In genomic region chr11:5954965-5955504, GRCm38 (mm10) we compare ENCODE assay signal across 9 mouse cellular contexts. TPM values are rescaled to one million over a fixed set of nuclear protein-coding genes. Genes with fewer than 3 reads are reported as not detected.
A peak's percentile ranks its signal among the peaks of the same experiment; 100 is the strongest.
DNase-seq lines count a peak whose midpoint lies in the region; ATAC-seq and TF ChIP-seq lines count a peak whose summit lies in the region.
"Had no signal": no experiment of that assay in that cellular context is flagged by ENCODE, and none has a peak within 500 bp of the region (broad histone marks: within the 10 kb centered on the region; RNA-seq: fewer than 3 reads in every experiment).

No protein-coding gene starts in this region.

- H3K4me1 ChIP-seq in embryonic facial prominence, embryonic 12.5 days: peaks cover 15% of the 10 kb centered on the region
- H3K4me1 ChIP-seq in hindbrain, embryonic 11.5 days (replicated peaks; ENCODE audit: control insufficient read depth, insufficient read depth, low read length): no peaks in the 10 kb centered on the region
- H3K4me1 ChIP-seq in liver, embryonic 12.5 days: peaks cover 27% of the 10 kb centered on the region
- no peaks in the 10 kb centered on the region for H3K4me1 ChIP-seq in midbrain, postnatal 0 days (ENCODE audit: insufficient read depth, low read length)

- 6% methylated on average over 7 of the region's 7 CpGs for WGBS in embryonic facial prominence, embryonic 12.5 days
- WGBS in hindbrain, embryonic 11.5 days: 12% methylated on average over 7 of the region's 7 CpGs
- 4% methylated on average over 7 of the region's 7 CpGs for WGBS in liver, embryonic 12.5 days (ENCODE audit: insufficient replicate concordance)
- WGBS in midbrain, postnatal 0 days: 5% methylated on average over 7 of the region's 7 CpGs

- ATAC-seq in cerebellum, adult (ENCODE audit: insufficient number of reproducible peaks, low FRiP score, low TSS enrichment): peak; percentile 51; the same call in 1 of the 2 replicates
- 0 out of 2 replicates have a peak, but pooled peaks have one; percentile 30 for ATAC-seq in embryonic facial prominence, embryonic 12.5 days (ENCODE audit: insufficient number of reproducible peaks, insufficient read depth, low FRiP score, low TSS enrichment)
- ATAC-seq in hindbrain, embryonic 11.5 days (ENCODE audit: low FRiP score): peak; percentile 79
- ATAC-seq in liver, embryonic 12.5 days: peak; percentile 54
- peak; percentile 88 for ATAC-seq in midbrain, postnatal 0 days (ENCODE audit: low FRiP score)

- no peaks in the 10 kb centered on the region for H3K27me3 ChIP-seq in embryonic facial prominence, embryonic 12.5 days
- no peaks in the 10 kb centered on the region for H3K27me3 ChIP-seq in hindbrain, embryonic 11.5 days (ENCODE audit: control insufficient read depth, insufficient read depth, low read length)
- H3K27me3 ChIP-seq in liver, embryonic 12.5 days (replicated peaks): peaks cover 1% of the 10 kb centered on the region; the same call in 1 of the 2 replicates
- H3K27me3 ChIP-seq in midbrain, postnatal 0 days (ENCODE audit: insufficient read depth, low read length): no peaks in the 10 kb centered on the region

- peak overlapping the region; percentile 79 for H3K4me2 ChIP-seq in embryonic facial prominence, embryonic 12.5 days (replicated peaks)
- peak overlapping the region; percentile 81 for H3K4me2 ChIP-seq in hindbrain, embryonic 11.5 days (replicated peaks; ENCODE audit: low read depth, low read length)
- H3K4me2 ChIP-seq in liver, embryonic 12.5 days: peak overlapping the region; percentile 91
- H3K4me2 ChIP-seq in midbrain, postnatal 0 days (ENCODE audit: low read depth, low read length, poor library complexity, severe bottlenecking): peak overlapping the region; percentile 67

- H3K9ac ChIP-seq in embryonic facial prominence, embryonic 12.5 days: peak overlapping the region; percentile 87
- peak overlapping the region; percentile 92 for H3K9ac ChIP-seq in hindbrain, embryonic 11.5 days (ENCODE audit: low read depth, low read length)
- H3K9ac ChIP-seq in liver, embryonic 12.5 days: peak overlapping the region; percentile 90
- peak overlapping the region; percentile 77 for H3K9ac ChIP-seq in midbrain, postnatal 0 days (replicated peaks; ENCODE audit: low read length, poor library complexity, severe bottlenecking)

- DNase-seq in cerebellum, adult 11-12 months: no peak
- DNase-seq in CD4-positive, CD25-positive, alpha-beta regulatory T cell, adult 2 months (ENCODE audit: low read depth, low spot score): peak; percentile 69
- DNase-seq in hindbrain, embryonic 11.5 days (ENCODE audit: low spot score): peak; percentile 64
- peak; percentile 75 for DNase-seq in midbrain, postnatal 0 days (ENCODE audit: low spot score)
- DNase-seq in thymus, postnatal 25 days: peak; percentile 52

- peak; percentile 72 for TF ChIP-seq CTCF in midbrain, postnatal 0 days (IDR thresholded peaks at IDR 0.05)

- H3K9me3 ChIP-seq in embryonic facial prominence, embryonic 12.5 days: no peaks in the 10 kb centered on the region
- no peaks in the 10 kb centered on the region for H3K9me3 ChIP-seq in hindbrain, embryonic 11.5 days (ENCODE audit: control insufficient read depth, low read length)
- H3K9me3 ChIP-seq in liver, embryonic 12.5 days (replicated peaks): no peaks in the 10 kb centered on the region
- no peaks in the 10 kb centered on the region for H3K9me3 ChIP-seq in midbrain, postnatal 0 days (ENCODE audit: low read length)

- H3K4me3 ChIP-seq in embryonic facial prominence, embryonic 12.5 days: peak overlapping the region; percentile 84
- H3K4me3 ChIP-seq in hindbrain, embryonic 11.5 days (ENCODE audit: low read depth, low read length): peak overlapping the region; percentile 92
- peak overlapping the region; percentile 90 for H3K4me3 ChIP-seq in liver, embryonic 12.5 days
- peak overlapping the region; percentile 68 for H3K4me3 ChIP-seq in midbrain, postnatal 0 days (ENCODE audit: low read depth, low read length)

- H3K36me3 ChIP-seq in embryonic facial prominence, embryonic 12.5 days: peaks cover 5% of the 10 kb centered on the region; the same call in 1 of the 2 replicates
- no peaks in the 10 kb centered on the region for H3K36me3 ChIP-seq in hindbrain, embryonic 11.5 days (ENCODE audit: control insufficient read depth, insufficient read depth, low read length)
- peaks cover 13% of the 10 kb centered on the region for H3K36me3 ChIP-seq in liver, embryonic 12.5 days
- peaks cover 3% of the 10 kb centered on the region; the same call in 1 of the 2 replicates for H3K36me3 ChIP-seq in midbrain, postnatal 0 days (ENCODE audit: insufficient read depth, low read length)

- H3K27ac ChIP-seq in embryonic facial prominence, embryonic 12.5 days: peak overlapping the region; percentile 91
- H3K27ac ChIP-seq in hindbrain, embryonic 11.5 days (ENCODE audit: low read depth, low read length): peak overlapping the region; percentile 88
- H3K27ac ChIP-seq in liver, embryonic 12.5 days: peak overlapping the region; percentile 88
- peak overlapping the region; percentile 87 for H3K27ac ChIP-seq in midbrain, postnatal 0 days (ENCODE audit: low read depth, low read length)

RNA-seq across cellular contexts. Expression of gene Ykt6, which starts 0.5 kb away (rescaled TPM):
- 57.7 and 58.2 TPM in 2 replicates for polyA plus RNA-seq in embryonic facial prominence, embryonic 12.5 days (2016; fragmentation: Nextera tagmentation; extraction: Ambion mirVana)
- polyA plus RNA-seq in hindbrain, embryonic 11.5 days (2014; fragmentation: Nextera tagmentation; extraction: Ambion mirVana): 30.2 and 31.9 TPM in 2 replicates
- 25.2 and 25.7 TPM in 2 replicates for polyA plus RNA-seq in liver, embryonic 12.5 days (2016; fragmentation: Nextera tagmentation; extraction: Ambion mirVana)
- total RNA-seq in midbrain, postnatal 0 days (2014; rRNA removed): 148 and 151 TPM in 2 replicates
- polyA plus RNA-seq in midbrain, postnatal 0 days (2015; fragmentation: Nextera tagmentation; extraction: Ambion mirVana): 87.0 and 89.0 TPM in 2 replicates

RNA-seq across cellular contexts. Expression of gene Gck, which starts 5.2 kb away (rescaled TPM):
- polyA plus RNA-seq in embryonic facial prominence, embryonic 12.5 days (2016; fragmentation: Nextera tagmentation; extraction: Ambion mirVana): 2.7 and 3.5 TPM in 2 replicates
- 2.9 and 3.0 TPM in 2 replicates for polyA plus RNA-seq in hindbrain, embryonic 11.5 days (2014; fragmentation: Nextera tagmentation; extraction: Ambion mirVana)
- 0.31 and 0.37 TPM in 2 replicates for polyA plus RNA-seq in liver, embryonic 12.5 days (2016; fragmentation: Nextera tagmentation; extraction: Ambion mirVana)
- total RNA-seq in midbrain, postnatal 0 days (2014; rRNA removed): 7.6 and 7.7 TPM in 2 replicates
- polyA plus RNA-seq in midbrain, postnatal 0 days (2015; fragmentation: Nextera tagmentation; extraction: Ambion mirVana): 13.2 and 14.1 TPM in 2 replicates

RNA-seq across cellular contexts. Expression of gene Myl7, which starts 56.5 kb away (rescaled TPM):
- polyA plus RNA-seq in embryonic facial prominence, embryonic 12.5 days (2016; fragmentation: Nextera tagmentation; extraction: Ambion mirVana): 2.0 and 3.2 TPM in 2 replicates
- polyA plus RNA-seq in hindbrain, embryonic 11.5 days (2014; fragmentation: Nextera tagmentation; extraction: Ambion mirVana): 0.31 and 2.4 TPM in 2 replicates
- 21.8 and 22.5 TPM in 2 replicates for polyA plus RNA-seq in liver, embryonic 12.5 days (2016; fragmentation: Nextera tagmentation; extraction: Ambion mirVana)
- total RNA-seq in midbrain, postnatal 0 days (2014; rRNA removed): not detected in 2 replicates
- polyA plus RNA-seq in midbrain, postnatal 0 days (2015; fragmentation: Nextera tagmentation; extraction: Ambion mirVana): 0.31 TPM in 1 of 2 replicates, not detected in the other
- total RNA-seq: left cerebral cortex, postnatal 25 days had no signal

Comparison
In these comparisons a context has a peak if more than half of its experiments do, and no peak if none do; other contexts are left out.
1. ATAC-seq: peak in every context shown above with its lines; median percentile 88 in midbrain, postnatal 0 days; 79 in hindbrain, embryonic 11.5 days; 54 in liver, embryonic 12.5 days; 51 in cerebellum, adult; 30 in embryonic facial prominence, embryonic 12.5 days.